Mouse (Mus musculus) left cerebral cortex, postnatal 10 days (tissue): ENCODE measurements around the gene Srd5a1. TPM values are rescaled to one million over a fixed set of nuclear protein-coding genes. Genes with fewer than 3 reads are reported as not detected.
A peak's percentile ranks its signal among the peaks of the same experiment; 100 is the strongest.
"Not testable (repeated sequence)": the region's sequence is repeated elsewhere in the genome, so short reads cannot be mapped to it uniquely, and the experiment has no call there.

Experiments
- DNase-seq, 2 experiments: peaks; one replicate each; pipeline ENCODE4 v3.0.0; 2021 to 2022; ENCODE audit warnings: low spot score in 2 of 2, mixed read lengths in 1 of 2; ENCODE audit errors: extremely low spot score in 1 of 2
- intact Hi-C: fragments of 180-260 bp; cut with DNase I; formaldehyde crosslinking; loops from one replicate; pipeline ENCODE4 v1.15.1; 2025
- total RNA-seq, 2 experiments: library from RNA; stranded (reverse); gene quantifications; 2 replicates each; pipeline ENCODE4 v1.2.3; 2021

The Srd5a1 gene
- total RNA-seq, 2 experiments from 2014 or later = 22.8 to 23.7 TPM

DNA sequence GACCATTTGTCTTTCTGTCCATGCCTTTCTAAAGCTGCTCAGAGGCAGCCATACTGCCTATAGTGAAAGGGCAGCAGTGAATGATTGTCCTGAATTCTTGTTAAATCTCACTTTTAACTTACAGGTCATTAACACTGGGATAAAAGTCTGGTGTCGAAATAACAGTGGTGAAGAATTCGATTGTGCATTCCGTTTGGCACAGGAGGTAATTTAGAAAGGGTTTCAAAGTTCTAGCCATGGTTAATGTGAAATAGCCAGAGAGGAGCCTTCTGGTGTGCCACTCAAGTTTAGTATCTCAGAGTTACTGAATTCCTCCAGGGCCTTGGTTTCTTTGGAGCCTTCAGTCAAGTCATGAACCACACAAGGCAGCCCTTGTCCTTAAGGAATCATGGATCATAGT, 19.9 kb upstream of the Srd5a1 start:
- no peak for DNase-seq
- intact Hi-C loops = no loop called here

GRCm38 (mm10) chr13:69630576-69630975, 19.3 kb upstream of the Srd5a1 start:
- DNase-seq = no peak
- intact Hi-C loops = no loop called here

DNA sequence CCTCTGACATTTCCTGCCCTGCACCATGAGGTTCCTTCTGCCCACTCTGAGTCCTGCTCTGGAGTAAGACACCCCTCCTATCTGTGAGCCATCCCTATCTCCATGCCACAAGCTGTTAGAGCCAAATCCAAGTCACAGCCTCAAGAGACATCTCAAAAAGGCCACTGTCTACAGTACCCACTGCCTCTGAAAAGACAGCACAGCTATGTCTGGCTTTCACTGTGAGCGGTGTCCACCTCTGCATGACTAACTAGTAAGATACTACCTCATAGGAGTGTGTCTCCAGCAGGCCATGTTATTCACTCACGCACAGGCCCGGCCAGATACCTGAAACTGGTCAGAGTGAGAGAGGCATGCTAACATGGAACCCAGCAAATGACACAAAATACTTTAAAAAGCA, 16.7 kb upstream of the Srd5a1 start:
- no peak for DNase-seq
- intact Hi-C loops = no loop called here

DNA sequence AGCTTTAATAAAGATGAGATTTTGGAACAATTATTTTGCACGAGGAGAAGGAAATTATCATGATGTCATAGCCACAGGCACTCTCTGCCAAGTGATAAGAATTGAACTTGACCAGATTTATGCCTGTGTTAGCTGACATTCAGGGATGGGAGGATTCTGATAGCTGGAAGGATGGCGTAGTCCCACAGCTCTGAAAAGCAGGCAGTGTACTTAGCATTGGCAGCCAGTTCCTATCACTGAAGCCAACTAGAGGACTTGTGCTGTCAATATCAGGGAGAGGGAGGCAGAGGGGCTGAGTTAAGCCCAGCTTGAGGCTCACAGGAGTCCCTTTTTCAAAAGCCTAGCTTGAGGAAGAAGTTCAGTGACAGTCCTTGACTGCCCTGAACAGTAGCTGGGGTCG, 13.3 kb upstream of the Srd5a1 start:
- DNase-seq = no peak
- intact Hi-C loops = no loop called here

DNA sequence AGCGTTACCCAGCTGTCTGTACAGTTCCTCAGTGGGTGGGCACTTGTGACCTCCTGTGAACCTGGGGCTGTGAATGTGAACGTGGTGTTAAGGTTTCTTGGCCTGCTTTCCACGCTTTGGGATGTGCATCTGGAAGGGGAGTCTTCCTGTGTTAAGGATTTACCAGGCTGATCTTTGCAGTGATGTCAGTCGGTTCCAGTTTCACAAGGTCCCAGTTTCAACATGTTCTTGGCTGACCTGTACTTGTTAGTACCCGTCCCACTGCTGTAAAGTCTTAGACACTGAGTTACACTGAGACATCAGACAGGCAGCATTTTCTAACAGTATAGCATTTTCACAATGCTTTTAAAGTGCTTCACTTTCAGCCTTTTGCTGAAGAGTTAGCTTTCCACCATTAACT, 12.6 kb upstream of the Srd5a1 start:
- intact Hi-C loops = no loop called here
- DNase-seq = no peak

- no peak for DNase-seq
- intact Hi-C loops = loop anchor here (5.0 kb wide), 1 partner anchor 109 kb away; no protein-coding TSS in a partner anchor
These were observed 5.5 kb upstream of the Srd5a1 start for GRCm38 (mm10) chr13:69616716-69617115.

DNA sequence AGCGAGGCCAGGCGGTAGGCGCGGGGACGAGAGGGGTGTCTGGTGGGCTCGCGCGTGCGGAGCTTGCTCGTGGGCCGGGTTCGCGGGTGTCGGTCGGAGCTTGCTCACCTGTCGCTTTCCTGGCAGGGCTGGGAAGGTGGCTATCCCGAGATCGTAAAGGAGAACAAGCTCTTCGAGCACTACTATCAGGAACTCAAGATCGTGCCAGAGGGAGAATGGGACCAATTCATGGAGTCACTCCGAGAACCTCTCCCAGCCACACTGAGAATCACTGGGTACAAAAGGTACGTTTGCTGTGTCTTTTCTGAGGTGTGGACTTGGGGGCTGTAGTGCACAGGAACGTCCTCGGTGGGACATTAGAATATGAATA, 918 bp upstream of the Srd5a1 start:
- intact Hi-C loops = loop anchor here (5.0 kb wide), 1 partner anchor 60 kb away; no protein-coding TSS in a partner anchor
- peak in 1 of 2 experiments; percentile 26 for DNase-seq

- intact Hi-C loops = loop anchor here (5.0 kb wide), 1 partner anchor 59 kb away; no protein-coding TSS in a partner anchor
- DNase-seq = peak; percentile 38 to 71
These were observed 368 bp downstream of the Srd5a1 start for GRCm38 (mm10) chr13:69610751-69611397.

- no peak for DNase-seq
- intact Hi-C loops = no loop called here
These were observed 2.5 kb downstream of the Srd5a1 start for GRCm38 (mm10) chr13:69608734-69609133.

DNA sequence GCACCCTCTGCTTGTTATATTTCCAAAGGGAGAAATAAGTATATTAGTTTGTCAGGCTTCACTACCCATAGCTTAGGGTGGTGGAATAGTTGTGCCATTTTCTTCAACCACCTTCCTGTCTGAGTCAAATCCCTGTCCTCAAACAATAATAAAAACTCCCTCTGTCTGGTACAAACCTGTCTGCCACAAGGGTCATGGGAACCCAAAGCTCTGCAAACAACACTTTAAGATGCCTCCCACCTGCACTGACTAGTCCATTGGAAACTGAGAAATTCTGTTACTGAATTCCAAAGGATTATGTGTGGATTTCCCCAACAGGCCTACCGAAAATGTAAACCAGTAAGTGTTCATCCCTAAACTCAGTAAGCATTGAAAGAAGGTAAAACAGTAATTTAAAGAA, 6.6 kb downstream of the Srd5a1 start:
- intact Hi-C loops = no loop called here
- DNase-seq = no peak

GRCm38 (mm10) chr13:69601321-69601720, 9.9 kb downstream of the Srd5a1 start:
- intact Hi-C loops = no loop called here
- no peak for DNase-seq

GRCm38 (mm10) chr13:69600863-69601262, 10.4 kb downstream of the Srd5a1 start:
- not testable (repeated sequence) for DNase-seq

GRCm38 (mm10) chr13:69598867-69599266, 12.4 kb downstream of the Srd5a1 start:
- intact Hi-C loops = no loop called here

More at GRCm38 (mm10) chr13:69600863-69601262, 10.4 kb downstream of the Srd5a1 start:
- intact Hi-C loops = not testable (repeated sequence)

DNA sequence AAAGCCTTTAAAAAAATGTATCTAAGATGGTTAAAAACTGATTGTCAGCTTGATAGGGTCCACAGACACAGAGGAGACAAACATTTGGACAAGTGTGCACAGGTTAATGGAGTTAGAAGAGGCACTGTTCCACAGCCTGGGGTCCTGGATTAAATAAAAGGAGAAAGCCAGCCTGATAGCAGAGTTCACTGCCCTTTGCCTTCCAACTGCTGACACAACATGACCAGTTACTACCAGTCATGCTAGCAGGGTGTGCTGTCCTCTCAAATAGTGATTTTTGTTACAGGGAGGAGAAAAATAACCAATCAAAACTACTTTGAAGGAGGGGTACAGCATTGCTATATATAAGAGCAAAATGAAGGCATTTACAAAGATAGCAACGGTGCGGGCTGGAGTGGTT, 14.7 kb downstream of the Srd5a1 start:
- no peak for DNase-seq
- intact Hi-C loops = no loop called here

More at GRCm38 (mm10) chr13:69598867-69599266, 12.4 kb downstream of the Srd5a1 start:
- no peak for DNase-seq

DNA sequence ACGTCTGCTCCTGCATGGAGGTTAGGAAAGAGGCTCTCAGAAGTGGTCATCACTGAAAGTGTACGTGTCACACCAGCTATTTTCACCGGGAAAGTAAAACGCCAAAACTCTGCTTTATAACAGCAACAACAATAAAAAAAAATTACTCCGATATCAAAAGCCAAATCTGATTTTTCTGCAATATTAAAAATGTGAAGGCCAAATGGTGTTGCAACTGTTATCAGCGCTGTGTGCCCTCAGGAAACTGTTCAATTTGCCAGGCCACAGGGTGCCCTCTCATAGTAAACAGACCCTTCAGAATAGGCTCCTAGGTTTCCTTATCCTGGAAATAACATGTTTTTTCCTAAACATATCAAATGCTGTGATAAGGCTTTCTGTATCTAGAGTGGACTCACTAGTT, 15.3 kb downstream of the Srd5a1 start:
- intact Hi-C loops = no loop called here
- no peak for DNase-seq

- intact Hi-C loops = no loop called here
- no peak for DNase-seq
These were observed 16.5 kb downstream of the Srd5a1 start for GRCm38 (mm10) chr13:69594577-69595256.

GRCm38 (mm10) chr13:69593453-69593852, 17.8 kb downstream of the Srd5a1 start:
- peak in 1 of 2 experiments; percentile 23 for DNase-seq
- intact Hi-C loops = no loop called here

DNA sequence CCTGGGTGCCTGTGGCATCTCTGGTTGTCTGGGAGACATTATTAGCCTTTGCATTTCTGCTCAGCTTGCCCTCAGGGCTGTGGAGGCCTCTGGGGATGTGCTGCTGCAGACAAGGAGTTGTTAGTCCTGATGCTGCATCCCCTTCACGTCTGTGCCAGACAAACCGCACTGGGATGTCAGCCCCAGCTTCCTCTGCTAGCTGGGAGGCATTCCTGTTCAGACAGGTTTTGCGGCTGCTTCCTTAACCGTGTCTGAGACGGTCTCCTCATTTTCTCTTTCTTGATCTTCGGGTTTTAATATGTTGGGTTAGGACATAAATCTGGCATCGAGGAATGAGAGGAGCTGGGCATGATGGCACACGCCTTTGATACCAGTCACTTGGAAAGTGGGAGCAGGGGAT, 19.0 kb downstream of the Srd5a1 start:
- no peak for DNase-seq
- intact Hi-C loops = no loop called here

DNA sequence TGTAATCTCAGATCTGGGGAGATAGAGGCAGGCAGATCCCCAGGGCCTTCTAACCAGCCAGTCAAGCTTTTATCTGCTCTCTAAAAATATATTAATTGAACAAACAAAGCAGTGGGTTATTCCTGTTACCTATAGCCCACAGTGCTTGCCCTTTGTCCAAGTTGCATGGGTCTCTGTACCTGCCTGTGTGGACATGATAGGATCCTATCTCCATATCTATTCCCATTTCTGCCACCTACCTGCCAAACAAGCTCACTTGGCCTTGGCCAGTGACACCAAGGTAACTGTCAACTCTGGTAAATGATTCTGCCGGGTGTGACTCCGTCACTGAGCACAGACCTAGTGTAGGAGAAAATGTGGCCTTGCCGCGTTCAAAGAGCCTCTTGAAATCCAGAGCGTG, 19.9 kb downstream of the Srd5a1 start:
- intact Hi-C loops = no loop called here
- DNase-seq = no peak

DNA sequence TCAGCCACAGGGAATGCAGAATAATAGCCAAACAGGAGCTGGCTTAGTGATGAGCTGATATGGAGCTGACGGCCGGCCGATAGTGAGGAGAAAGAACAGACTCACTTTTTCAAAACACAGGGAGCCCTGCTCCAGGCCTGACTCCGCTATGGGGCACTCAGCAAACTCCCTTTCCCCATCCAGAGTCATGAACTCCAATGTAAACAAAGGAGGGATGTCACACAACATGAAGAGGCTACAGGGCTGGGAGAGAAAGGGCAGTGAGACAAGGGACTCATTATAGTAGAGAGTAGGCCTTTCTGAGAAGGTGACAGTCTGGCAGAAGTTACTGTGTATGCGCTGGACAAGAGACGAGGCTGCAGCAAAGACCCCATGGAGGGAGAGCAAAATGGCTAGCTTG, 23.0 kb downstream of the Srd5a1 start:
- intact Hi-C loops = no loop called here
- no peak for DNase-seq
